Mouse (Mus musculus) MEL (cell line): Measurements from ENCODE around the gene Wdfy3. TPM values are rescaled to one million over a fixed set of nuclear protein-coding genes. Genes with fewer than 3 reads are reported as not detected.

Experiments
- DNase-seq: peaks from one replicate; pipeline ENCODE4 v3.0.0; 2011; ENCODE audit warnings: low read depth, low spot score
- H3K27ac ChIP-seq: 2 replicates; pipeline ENCODE4 v1.5.1; 2012; ENCODE audit warnings: low read depth, mild to moderate bottlenecking, control low read depth, low read length, moderate library complexity; ENCODE audit not compliant: control insufficient read depth
- H3K27me3 ChIP-seq, 2 experiments: fragments of 150-350 bp in 1 of 2; sonication (generic) in 1 of 2; 2 replicates each; pipeline ENCODE4 v1.6.1; 2012; ENCODE audit warnings: low read length in 2 of 2, mild to moderate bottlenecking in 2 of 2, improper control_type of control experiment in 1 of 2, moderate library complexity in 1 of 2; ENCODE audit not compliant: insufficient read depth in 2 of 2, control insufficient read depth in 1 of 2
- H3K36me3 ChIP-seq, 2 experiments: 2 replicates each; pipeline ENCODE4 v1.6.1; 2012 to 2014; ENCODE audit warnings: low read length in 2 of 2, improper control_type of control experiment in 1 of 2, inconsistent platforms in 1 of 2, mild to moderate bottlenecking in 1 of 2; ENCODE audit not compliant: insufficient read depth in 2 of 2, control insufficient read depth in 1 of 2
- H3K4me1 ChIP-seq, 2 experiments: fragments of 150-350 bp in 1 of 2; sonication (generic) in 1 of 2; 2 replicates each; pipeline ENCODE4 v1.6.1; 2012; ENCODE audit warnings: low read length in 2 of 2, improper control_type of control experiment in 1 of 2, mild to moderate bottlenecking in 1 of 2; ENCODE audit not compliant: insufficient read depth in 2 of 2, control insufficient read depth in 1 of 2
- H3K4me3 ChIP-seq, 2 experiments: fragments of 150-350 bp in 1 of 2; sonication (generic) in 1 of 2; 2 replicates each; pipeline ENCODE4 v1.5.1; 2012; ENCODE audit warnings: low read depth in 2 of 2, low read length in 2 of 2, mild to moderate bottlenecking in 2 of 2, moderate library complexity in 2 of 2, control low read depth in 1 of 2, improper control_type of control experiment in 1 of 2; ENCODE audit not compliant: control insufficient read depth in 1 of 2, insufficient read depth in 1 of 2
- H3K79me2 ChIP-seq: 2 replicates; pipeline ENCODE4 v1.6.1; 2012; ENCODE audit warnings: mild to moderate bottlenecking, low read length, moderate library complexity; ENCODE audit not compliant: control insufficient read depth, poor library complexity, insufficient read depth
- H3K9ac ChIP-seq: 2 replicates; pipeline ENCODE4 v1.6.1; 2012; ENCODE audit warnings: low read depth, mild to moderate bottlenecking, control low read depth, low read length, moderate library complexity; ENCODE audit not compliant: control insufficient read depth, poor library complexity, severe bottlenecking
- H3K9me3 ChIP-seq: fragments of 150-350 bp; sonication (generic); replicated peaks from 2 replicates; pipeline ENCODE4 v1.6.1; 2012; ENCODE audit warnings: mild to moderate bottlenecking, low read length, improper control_type of control experiment, moderate library complexity; ENCODE audit not compliant: insufficient read depth
- BHLHE40 ChIP-seq: IDR thresholded peaks from 2 replicates; pipeline ENCODE4 v1.6.1; 2012; ENCODE audit warnings: low read depth, mild to moderate bottlenecking, inconsistent platforms, low read length, improper control_type of control experiment, borderline replicate concordance
- CHD1 ChIP-seq: IDR thresholded peaks from 2 replicates; pipeline ENCODE4 v1.6.1; 2012; ENCODE audit warnings: low read depth, mild to moderate bottlenecking, inconsistent platforms, low read length, improper control_type of control experiment
- CHD2 ChIP-seq: IDR thresholded peaks from 2 replicates; pipeline ENCODE4 v1.6.1; 2011; ENCODE audit warnings: low read length, improper control_type of control experiment
- E2F4 ChIP-seq: IDR thresholded peaks from 2 replicates; pipeline ENCODE4 v1.6.1; 2011; ENCODE audit warnings: low read depth, low read length, improper control_type of control experiment, borderline replicate concordance
- EP300 ChIP-seq, 2 experiments: IDR thresholded peaks; 2 replicates each; pipeline ENCODE4 v1.6.1; 2011; ENCODE audit warnings: improper control_type of control experiment in 2 of 2, low read length in 2 of 2, low read depth in 1 of 2, mild to moderate bottlenecking in 1 of 2
- ETS1 ChIP-seq: IDR thresholded peaks from 2 replicates; pipeline ENCODE4 v1.6.1; 2012; ENCODE audit warnings: low read depth, mild to moderate bottlenecking, inconsistent platforms, low read length, improper control_type of control experiment, moderate library complexity
- KAT2A ChIP-seq: conservative IDR thresholded peaks from 2 replicates; pipeline ENCODE4 v1.6.1; 2012; ENCODE audit warnings: low read depth, low read length, improper control_type of control experiment, inconsistent platforms
- MAFK ChIP-seq: IDR thresholded peaks from 2 replicates; pipeline ENCODE4 v1.6.1; 2011; ENCODE audit warnings: low read depth, mild to moderate bottlenecking, low read length, improper control_type of control experiment, borderline replicate concordance
- MAZ ChIP-seq: IDR thresholded peaks from 2 replicates; pipeline ENCODE4 v1.6.1; 2012; ENCODE audit warnings: low read depth, mild to moderate bottlenecking, inconsistent platforms, low read length, improper control_type of control experiment
- MYB ChIP-seq: IDR thresholded peaks from 2 replicates; pipeline ENCODE4 v1.6.1; 2011; ENCODE audit warnings: mild to moderate bottlenecking, low read depth, low read length, improper control_type of control experiment
- NRF1 ChIP-seq: IDR thresholded peaks from 2 replicates; pipeline ENCODE4 v1.6.1; 2014; ENCODE audit warnings: low read depth, mild to moderate bottlenecking, inconsistent platforms, low read length, improper control_type of control experiment, moderate library complexity; ENCODE audit not compliant: poor library complexity, insufficient read depth, severe bottlenecking
- POLR2A ChIP-seq, 2 experiments: IDR thresholded peaks; 2 replicates each; pipeline ENCODE4 v1.6.1; 2011 to 2012; ENCODE audit warnings: low read length in 2 of 2, mild to moderate bottlenecking in 2 of 2, control low read depth in 1 of 2, improper control_type of control experiment in 1 of 2, low read depth in 1 of 2, moderate library complexity in 1 of 2; ENCODE audit not compliant: control insufficient read depth in 1 of 2, insufficient read depth in 1 of 2, poor library complexity in 1 of 2
- POLR2AphosphoS5 ChIP-seq: IDR thresholded peaks from 2 replicates; pipeline ENCODE4 v1.6.1; 2012; ENCODE audit warnings: low read depth, borderline replicate concordance, mild to moderate bottlenecking, inconsistent platforms, low read length, moderate library complexity, mixed read lengths
- RAD21 ChIP-seq: IDR thresholded peaks from 2 replicates; pipeline ENCODE4 v1.6.1; 2011; ENCODE audit warnings: mild to moderate bottlenecking, low read depth, low read length, improper control_type of control experiment
- SIN3A ChIP-seq: IDR thresholded peaks from 2 replicates; pipeline ENCODE4 v1.6.1; 2012; ENCODE audit warnings: low read length, improper control_type of control experiment, inconsistent platforms
- TAL1 ChIP-seq: IDR thresholded peaks from 2 replicates; pipeline ENCODE4 v1.6.1; 2012; ENCODE audit warnings: mild to moderate bottlenecking, inconsistent platforms, low read length, moderate library complexity, mixed read lengths
- TBP ChIP-seq: IDR thresholded peaks from 2 replicates; pipeline ENCODE4 v1.8.0; 2011; ENCODE audit warnings: low read depth, low read length, improper control_type of control experiment
- TCF12 ChIP-seq: IDR thresholded peaks from 2 replicates; pipeline ENCODE4 v1.6.1; 2014; ENCODE audit warnings: low read depth, mild to moderate bottlenecking, inconsistent platforms, low read length, improper control_type of control experiment, moderate library complexity
- UBTF ChIP-seq: IDR thresholded peaks from 2 replicates; pipeline ENCODE4 v1.6.1; 2012; ENCODE audit warnings: low read depth, mild to moderate bottlenecking, inconsistent platforms, low read length, improper control_type of control experiment, moderate library complexity, borderline replicate concordance; ENCODE audit not compliant: insufficient read depth
- USF2 ChIP-seq, 2 experiments: IDR thresholded peaks; 2 replicates each; pipeline ENCODE4 v1.6.1; 2011 to 2012; ENCODE audit warnings: improper control_type of control experiment in 2 of 2, low read length in 2 of 2, borderline replicate concordance in 1 of 2, inconsistent platforms in 1 of 2, low read depth in 1 of 2, mild to moderate bottlenecking in 1 of 2; ENCODE audit not compliant: insufficient read depth in 1 of 2
- ZKSCAN1 ChIP-seq: IDR thresholded peaks from 2 replicates; pipeline ENCODE4 v1.6.1; 2012; ENCODE audit warnings: low read depth, mild to moderate bottlenecking, inconsistent platforms, low read length, improper control_type of control experiment, moderate library complexity
- ZNF384 ChIP-seq: IDR thresholded peaks from 2 replicates; pipeline ENCODE4 v1.6.1; 2012; ENCODE audit warnings: low read depth, mild to moderate bottlenecking, inconsistent platforms, low read length, improper control_type of control experiment
- polyA plus RNA-seq, 2 experiments: library from polyadenylated mRNA; stranded (reverse) in 1 of 2; unstranded in 1 of 2; fragments of >175 nt in 1 of 2; fragments of >200 nt in 1 of 2; gene quantifications; 2 replicates each; pipeline versions ENCODE4 v1.2.1 to v1.2.4; 2012; ENCODE audit warnings: low replicate concordance in 2 of 2, low read depth in 1 of 2; ENCODE audit not compliant: insufficient read length in 2 of 2, insufficient read depth in 1 of 2, missing spikeins in 1 of 2
- total RNA-seq: library from RNA; depleted of rRNA; stranded (reverse); fragments of 300-350 nt; gene quantifications from 2 replicates; pipeline ENCODE4 v1.2.3, GENCODE M21; 2012

Gene Wdfy3
- total and polyA plus RNA-seq, 3 experiments = 10.0 to 21.3 (median 11.9) TPM

- Histone ChIP-seq H3K27ac (no peak overlapping the region), H3K9me3 (no peaks in the 10 kb centered on the region), H3K9ac (no peak overlapping the region), H3K79me2 (no peaks in the 10 kb centered on the region; the same call in 1 of the 2 replicates), H3K36me3 (peaks cover 0 to 4% of the 10 kb centered on the region in 2 experiments; a peak in 1 of 4 replicates), H3K4me1 (peaks cover 0 to 4% of the 10 kb centered on the region in 2 experiments; a peak in 1 of 4 replicates), H3K4me3 (no peak overlapping the region), H3K27me3 (no peaks in the 10 kb centered on the region)
- TF ChIP-seq POLR2A (IDR thresholded peaks at IDR 0.05; ENCODE audit: control insufficient read depth in 1 of 2, insufficient read depth in 1 of 2, low read depth in 1 of 2, low read length in 2 of 2, poor library complexity in 1 of 2) (no peak), CHD2 (no peak), BHLHE40 (no peak), UBTF (no peak), MAZ (no peak), USF2 (IDR thresholded peaks at IDR 0.05; ENCODE audit: borderline replicate concordance in 1 of 2, insufficient read depth in 1 of 2, low read depth in 1 of 2, low read length in 2 of 2) (no peak), KAT2A (no peak), NRF1 (no peak), POLR2AphosphoS5 (no peak), TAL1 (no peak)
- DNase-seq = no peak
Measured at GRCm38 (mm10) chr5:101821491-101822310, 248.0 kb downstream of the Wdfy3 start.

- Histone ChIP-seq H3K27ac (no peak overlapping the region), H3K36me3 (peaks cover 0 to 2% of the 10 kb centered on the region in 2 experiments; a peak in 1 of 4 replicates), H3K4me3 (no peak overlapping the region), H3K27me3 (no peaks in the 10 kb centered on the region), H3K9ac (no peak overlapping the region), H3K9me3 (no peaks in the 10 kb centered on the region), H3K79me2 (no peaks in the 10 kb centered on the region)
- no peak for DNase-seq
- TF ChIP-seq USF2 (IDR thresholded peaks at IDR 0.05; ENCODE audit: borderline replicate concordance in 1 of 2, insufficient read depth in 1 of 2, low read depth in 1 of 2, low read length in 2 of 2) (no peak), NRF1 (no peak), MYB (no peak), MAFK (no peak), ETS1 (no peak), MAZ (no peak), CHD1 (no peak), POLR2AphosphoS5 (no peak), TCF12 (no peak), KAT2A (no peak), EP300 (IDR thresholded peaks at IDR 0.05; ENCODE audit: low read depth in 1 of 2, low read length in 2 of 2) (no peak), SIN3A (no peak), RAD21 (no peak), TBP (no peak), E2F4 (no peak), ZKSCAN1 (no peak), ZNF384 (no peak), TAL1 (no peak)
- TF ChIP-seq, all 39 proteins: peak for 0
- H3K4me1 ChIP-seq = peaks cover 0 to 3% of the 10 kb centered on the region in 2 experiments; a peak in 1 of 4 replicates
Measured at GRCm38 (mm10) chr5:101821052-101821451, 248.7 kb downstream of the Wdfy3 start.
